Mouse (Mus musculus) inflammation-experienced regulatory T-cells, adult 6 months (primary cell): ENCODE data around the gene Cfdp1. TPM values are rescaled to one million over a fixed set of nuclear protein-coding genes. Genes with fewer than 3 reads are reported as not detected.

Experiments
- ATAC-seq: one replicate; pipeline ENCODE4 v1.8.0; 2017
- polyA plus RNA-seq, 3 experiments: library from polyadenylated mRNA; unstranded; fragments of 100-300 nt; shearing (Covaris generic); gene quantifications; one replicate each; pipeline ENCODE4 v1.2.1; 2017

The Cfdp1 gene
- polyA plus RNA-seq, 3 experiments from 2014 or later, result 110 to 121 (median 120) TPM

- ATAC-seq, result no peak
Measured at GRCm38 (mm10) chr8:111793324-111793917, 60.7 kb downstream of the Cfdp1 start.

DNA sequence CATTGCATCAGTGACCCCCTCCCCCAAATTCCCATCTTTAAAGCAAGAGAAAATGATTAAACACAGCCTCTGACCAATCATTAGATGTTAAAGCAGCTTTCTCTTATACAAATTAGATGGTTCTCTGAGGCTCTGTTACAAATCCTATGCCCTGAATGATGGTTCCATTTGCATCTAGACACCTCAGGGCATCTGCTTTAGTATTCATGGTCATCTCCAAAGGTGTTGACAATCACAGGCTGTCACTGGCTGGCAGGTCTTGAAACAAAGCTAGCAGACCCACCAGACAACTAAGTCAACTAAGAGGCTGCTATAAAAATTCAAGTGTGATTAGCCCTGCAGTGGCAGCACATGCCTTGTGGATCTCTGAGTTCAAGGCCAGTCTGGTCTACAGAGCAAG, 64.5 kb downstream of the Cfdp1 start:
- no peak for ATAC-seq

DNA sequence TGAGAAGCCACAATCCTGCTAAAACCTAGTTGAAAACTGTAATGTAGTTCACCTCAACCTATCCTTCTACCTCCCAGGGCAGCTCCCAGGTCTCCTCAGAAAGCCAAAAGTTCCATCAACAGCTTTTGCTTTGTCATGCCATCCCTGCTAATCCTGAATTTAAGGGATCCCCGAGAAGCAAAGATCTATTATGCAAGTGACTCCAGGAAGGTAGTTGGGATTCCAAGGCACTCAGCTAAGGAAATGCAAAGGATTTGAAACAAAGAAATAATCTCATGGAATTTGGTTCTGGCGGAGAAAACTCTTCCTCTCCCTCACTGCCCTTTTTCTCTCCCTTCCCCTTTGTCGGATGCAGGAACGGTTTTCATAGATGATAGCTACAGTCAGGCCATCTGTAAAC, 64.9 kb downstream of the Cfdp1 start:
- ATAC-seq, result no peak

DNA sequence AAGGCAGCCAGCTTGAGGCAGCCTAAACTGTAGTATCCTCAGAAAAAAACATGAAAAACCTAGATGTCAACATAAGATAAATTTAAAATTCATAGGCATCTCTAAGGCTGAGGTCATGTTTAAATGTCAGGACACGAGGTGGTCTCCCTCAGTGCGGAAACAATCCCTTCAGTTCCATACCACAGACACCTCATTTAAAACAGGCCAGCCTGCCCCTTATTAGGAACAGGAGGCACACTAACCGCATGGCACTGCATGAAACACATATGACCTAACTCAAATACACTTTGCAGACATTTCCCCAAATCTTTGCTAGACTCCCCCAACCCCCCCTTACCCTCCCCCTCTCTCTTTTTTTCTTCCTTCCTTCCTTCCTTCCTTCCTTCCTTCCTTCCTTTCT, 65.6 kb downstream of the Cfdp1 start:
- ATAC-seq, result no peak

- ATAC-seq, result no peak
Measured at GRCm38 (mm10) chr8:111788085-111788484, 66.0 kb downstream of the Cfdp1 start.

- no peak for ATAC-seq
Measured at GRCm38 (mm10) chr8:111787683-111788082, 66.4 kb downstream of the Cfdp1 start.

DNA sequence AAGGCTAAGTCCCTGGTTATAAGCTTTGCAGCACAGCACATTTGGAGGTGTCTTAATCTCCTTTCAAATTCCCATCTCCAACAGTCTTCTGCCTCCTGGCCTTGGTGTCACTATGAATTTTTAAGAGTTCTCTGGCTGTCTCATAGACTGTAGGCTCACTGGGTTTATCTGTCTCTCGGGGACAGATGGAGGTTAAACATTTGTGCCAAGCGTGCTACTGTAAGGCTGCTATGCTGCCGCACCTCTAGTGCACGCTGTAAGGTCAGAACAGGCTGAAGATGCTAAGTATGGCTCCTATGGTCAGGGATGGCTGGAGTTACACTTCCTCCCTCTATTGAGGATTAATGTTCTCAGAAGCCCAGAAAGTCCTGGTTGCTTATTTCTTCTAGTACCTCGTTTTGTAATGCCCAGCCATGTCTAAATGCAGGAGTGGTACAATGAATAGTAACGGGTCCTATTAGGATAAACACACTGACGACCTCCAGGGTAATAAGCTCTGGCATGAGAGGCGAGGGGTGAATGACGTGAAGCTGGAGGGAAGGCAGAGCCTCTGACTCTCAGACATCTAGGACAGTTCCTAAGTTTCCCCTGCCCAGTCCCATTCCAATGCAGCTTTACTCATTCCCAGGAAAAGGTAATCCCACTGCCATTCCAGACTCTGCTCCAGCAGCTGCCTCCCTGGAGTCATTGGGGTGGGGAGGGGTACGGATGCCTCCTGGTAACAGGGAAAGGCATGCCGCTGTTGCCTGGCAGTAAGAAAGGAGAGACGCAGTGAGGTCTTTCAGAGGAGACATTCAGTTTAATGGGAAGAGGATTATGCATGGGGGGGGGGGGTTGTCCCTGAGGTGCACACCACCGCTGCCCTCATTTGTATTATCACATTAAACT, 67.1 kb downstream of the Cfdp1 start:
- ATAC-seq, result no peak

DNA sequence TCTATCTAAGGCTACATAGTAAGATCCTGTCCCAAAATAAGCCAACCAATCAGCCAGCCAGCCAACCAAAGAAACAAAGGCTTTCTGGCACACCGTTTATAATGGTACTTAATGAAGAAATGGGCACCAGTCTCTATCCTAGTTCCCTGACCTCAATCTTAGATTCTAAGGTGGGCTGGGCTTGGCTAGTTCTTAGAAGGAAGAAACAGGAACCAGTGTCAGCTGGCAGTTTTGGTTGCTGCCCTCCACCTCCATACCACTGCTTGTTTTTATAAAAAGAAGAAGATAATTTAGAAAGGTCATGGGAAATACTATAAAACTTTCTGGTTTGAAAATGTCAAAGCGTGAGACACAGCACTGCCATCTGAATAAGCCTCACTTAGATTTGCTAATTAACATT, 68.0 kb downstream of the Cfdp1 start:
- ATAC-seq, result no peak

GRCm38 (mm10) chr8:111782671-111783394, 71.3 kb downstream of the Cfdp1 start:
- ATAC-seq, result no peak

GRCm38 (mm10) chr8:111782161-111782560, 71.9 kb downstream of the Cfdp1 start:
- ATAC-seq, result no peak

DNA sequence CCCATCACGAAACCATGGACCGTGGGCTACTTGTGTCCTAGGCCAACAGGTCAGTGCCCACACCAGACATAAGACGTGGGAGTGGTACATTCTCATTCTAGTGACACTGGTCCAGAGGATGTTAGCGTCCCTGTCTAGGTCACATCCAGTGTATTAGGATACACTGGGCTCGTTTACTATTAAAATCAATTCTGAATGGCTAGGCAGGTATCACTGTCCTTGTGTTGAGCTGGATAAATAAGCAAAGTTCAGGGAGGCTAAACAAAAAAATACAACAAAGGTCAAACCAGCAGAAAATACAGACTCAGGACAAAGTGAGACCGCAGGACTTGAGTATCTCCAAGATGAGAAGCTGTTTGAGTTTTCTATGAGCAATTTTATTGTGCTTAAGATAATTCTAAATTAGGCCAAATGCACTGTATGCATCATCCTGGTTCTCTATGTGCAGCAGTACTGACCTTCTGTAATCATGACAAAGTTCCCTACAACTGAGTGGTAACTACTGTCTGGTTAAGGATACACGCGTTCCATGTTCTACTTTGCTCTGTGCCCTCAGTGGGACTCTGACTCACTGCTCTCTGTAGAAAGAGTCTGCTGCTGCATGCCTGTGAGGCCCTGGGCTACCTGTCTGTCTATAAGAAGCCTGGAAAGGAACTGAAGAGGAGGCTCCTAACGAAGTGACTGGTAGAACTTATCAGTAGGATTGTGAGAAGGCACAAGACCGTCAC, 73.2 kb downstream of the Cfdp1 start:
- no peak for ATAC-seq

- ATAC-seq, result no peak
Measured at GRCm38 (mm10) chr8:111779690-111780089, 74.4 kb downstream of the Cfdp1 start.

GRCm38 (mm10) chr8:111778801-111779200, 75.3 kb downstream of the Cfdp1 start:
- ATAC-seq, result no peak

GRCm38 (mm10) chr8:111776492-111776891, 77.6 kb downstream of the Cfdp1 start:
- ATAC-seq, result no peak

- ATAC-seq, result no peak
Measured at GRCm38 (mm10) chr8:111775766-111776165, 78.3 kb downstream of the Cfdp1 start.

DNA sequence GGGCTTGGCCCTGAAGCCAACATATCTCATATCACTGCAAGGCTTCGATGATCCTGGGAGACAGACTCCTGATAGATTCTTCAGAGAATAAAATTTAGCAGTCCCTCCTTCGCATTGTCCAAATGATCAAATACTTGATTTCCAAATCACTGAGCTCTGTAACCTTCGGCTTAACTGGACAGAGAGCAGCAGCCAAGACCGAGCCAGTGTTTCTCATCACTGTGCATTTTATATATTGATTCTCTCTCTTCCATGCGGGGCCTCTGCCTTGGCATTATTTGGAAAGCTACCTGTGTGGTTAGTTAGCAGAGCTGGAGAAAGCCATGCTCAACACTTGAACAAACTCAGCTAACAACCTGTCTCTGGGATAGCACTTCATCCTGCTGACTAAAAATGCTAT, 80.6 kb downstream of the Cfdp1 start:
- no peak for ATAC-seq

DNA sequence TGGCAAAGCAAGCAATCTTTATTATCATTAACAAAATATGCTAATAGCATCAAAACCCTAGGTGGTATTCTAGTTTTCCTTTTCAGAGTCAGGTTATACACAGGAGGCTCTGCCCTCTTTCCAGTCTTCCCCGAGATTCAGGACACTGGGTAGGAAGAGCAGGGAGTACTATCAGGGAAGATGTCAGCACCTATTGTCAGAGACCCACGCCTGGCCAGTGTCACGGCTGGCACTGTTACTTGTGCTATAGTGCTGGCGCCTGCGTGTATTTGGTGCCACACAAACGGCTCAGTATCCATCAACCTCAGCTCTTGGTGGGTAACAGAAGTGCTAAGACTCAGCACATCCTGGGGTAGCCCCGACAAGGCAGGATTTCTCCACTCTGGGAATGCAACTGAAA, 81.0 kb downstream of the Cfdp1 start:
- ATAC-seq, result no peak

- ATAC-seq, result no peak
Measured at GRCm38 (mm10) chr8:111772083-111772482, 82.0 kb downstream of the Cfdp1 start.

DNA sequence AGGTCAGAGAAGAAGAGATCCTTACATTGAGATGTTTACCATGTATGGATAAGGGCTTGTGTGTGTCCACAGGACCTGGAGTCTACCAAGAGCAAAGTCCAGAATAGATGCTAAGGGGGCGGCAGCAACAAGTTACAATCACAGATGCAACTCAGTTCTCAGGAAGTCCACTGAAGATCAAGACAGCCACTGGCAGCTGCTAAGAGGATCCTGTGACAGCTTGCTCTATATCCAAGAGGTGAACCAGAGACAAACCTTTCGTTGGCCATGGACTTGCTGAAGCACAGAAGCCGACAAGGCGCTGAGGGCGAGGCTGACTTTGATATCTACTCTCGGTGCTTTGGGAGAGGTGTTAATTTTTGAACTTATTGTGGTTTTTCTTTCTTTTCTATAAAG, 82.5 kb downstream of the Cfdp1 start:
- no peak for ATAC-seq

GRCm38 (mm10) chr8:111770958-111771624, 83.0 kb downstream of the Cfdp1 start:
- ATAC-seq, result no peak

DNA sequence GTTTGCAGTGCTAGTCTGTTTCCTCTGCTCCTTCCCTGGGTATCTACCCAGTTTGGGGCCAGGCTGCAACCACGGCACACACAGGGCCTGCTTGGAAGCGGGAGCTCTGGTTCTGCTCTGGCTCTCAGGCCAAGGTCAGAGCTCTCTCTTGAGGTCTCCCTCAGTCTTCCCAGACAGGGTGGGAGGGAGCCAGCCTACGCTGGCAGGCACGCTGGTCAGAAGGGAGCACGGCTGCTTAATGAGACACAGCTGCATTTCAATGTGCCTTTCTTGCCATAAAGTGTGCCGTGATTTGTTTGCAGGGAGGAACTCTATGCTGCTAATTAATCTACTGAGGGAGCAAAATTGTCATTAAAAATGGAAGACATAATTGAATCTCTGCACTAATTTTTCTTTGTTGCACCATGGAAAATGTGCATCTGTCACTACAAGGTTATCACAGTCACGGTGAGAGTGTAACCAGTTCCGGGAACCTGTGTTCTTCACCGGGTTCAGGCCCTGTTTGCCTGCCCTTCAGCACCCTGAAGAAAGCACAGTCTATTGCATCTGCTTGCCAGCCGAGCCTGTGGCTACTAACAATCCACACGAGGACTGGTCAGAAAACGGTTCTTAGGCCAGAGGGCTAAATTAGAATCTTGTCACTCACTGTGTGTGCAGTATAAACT, 84.2 kb downstream of the Cfdp1 start:
- no peak for ATAC-seq

- ATAC-seq, result no peak
Measured at GRCm38 (mm10) chr8:111769296-111769695, 84.8 kb downstream of the Cfdp1 start.
